Mouse (Mus musculus): ENCODE data around the gene Aftph. TPM values are rescaled to one million over a fixed set of nuclear protein-coding genes. Genes with fewer than 3 reads are reported as not detected.

Aftph gene
- polyA plus RNA-seq, 1 experiment from 2014 or later: 21.2 TPM

GRCm38 (mm10) chr11:20635646-20636045 lies 105.7 kb downstream of the Aftph start:
- H3K27me3 ChIP-seq (replicated peaks; ENCODE audit: control insufficient read depth, insufficient read depth, low read length): no peaks in the 10 kb centered on the region
- peak overlapping the region; percentile 24 for H3K4me3 ChIP-seq (ENCODE audit: low read length)
- H3K9ac ChIP-seq (ENCODE audit: low read depth, low read length): peak overlapping the region; percentile 52
- H3K36me3 ChIP-seq (ENCODE audit: control insufficient read depth, insufficient read depth, low read length): no peaks in the 10 kb centered on the region
- 30% methylated on average over 6 of the region's 6 CpGs for WGBS
- peak; percentile 30 for ATAC-seq
- H3K9me3 ChIP-seq (ENCODE audit: control insufficient read depth, low read length): no peaks in the 10 kb centered on the region
- peaks cover 19% of the 10 kb centered on the region for H3K4me1 ChIP-seq (ENCODE audit: control insufficient read depth, insufficient read depth, low read length)
- peak overlapping the region; percentile 97 for H3K27ac ChIP-seq (ENCODE audit: low read length)
- H3K4me2 ChIP-seq (ENCODE audit: low read depth, low read length): peak overlapping the region; percentile 52

Other genes with a start within 250 kb of the Aftph start
- gene Sertad2, start 198.3 kb downstream of the Aftph start, polyA plus RNA-seq (2015; fragmentation: Nextera tagmentation; extraction: Ambion mirVana): 41.3 and 43.2 TPM in 2 replicates
- gene Lgalsl, start 89.5 kb upstream of the Aftph start, polyA plus RNA-seq (2015; fragmentation: Nextera tagmentation; extraction: Ambion mirVana): 24.0 and 24.3 TPM in 2 replicates

All from intestine, embryonic 16.5 days (tissue).